Mouse (Mus musculus) spleen, postnatal 36 days (tissue): ENCODE measurements around the gene Cptp.

Experiments used
- DNase-seq, 2 experiments: peaks; one replicate each; pipeline ENCODE4 v3.0.0; 2022; ENCODE audit warnings: low spot score in 2 of 2, mixed read lengths in 1 of 2

Gene Cptp

GRCm38 (mm10) chr4:155869317-155870033 is at the start of gene Cptp, which contains the start of gene Ints11:
Gene Cptp, minus strand, starts transcription at chr4:155869440.
Gene Ints11, plus strand, starts transcription at chr4:155869546.
- DNase-seq: peak; percentile 96 to 97

DNA sequence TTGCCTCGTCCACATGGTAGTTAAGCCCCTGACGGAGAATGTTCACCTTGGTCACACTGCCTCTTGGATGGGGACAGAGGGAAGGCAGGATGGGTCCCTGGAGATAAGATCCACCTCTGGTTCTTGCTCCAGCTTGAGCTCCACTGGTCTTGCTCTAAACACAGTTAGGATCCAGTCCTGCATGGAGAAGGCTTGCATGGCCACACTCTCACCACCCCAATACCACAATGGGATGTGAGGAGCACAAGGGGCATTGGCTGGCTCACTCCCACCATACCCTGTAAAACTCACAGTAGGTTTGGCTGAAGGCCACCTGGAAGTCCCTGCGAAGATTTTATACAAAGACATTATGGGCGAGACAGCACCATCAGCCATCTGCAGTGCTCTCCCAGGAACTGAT is 39.5 kb upstream of the Cptp start:
- DNase-seq: no peak

- peak; percentile 0 for DNase-seq
Observed at GRCm38 (mm10) chr4:155908281-155908680, 39.0 kb upstream of the Cptp start.

DNA sequence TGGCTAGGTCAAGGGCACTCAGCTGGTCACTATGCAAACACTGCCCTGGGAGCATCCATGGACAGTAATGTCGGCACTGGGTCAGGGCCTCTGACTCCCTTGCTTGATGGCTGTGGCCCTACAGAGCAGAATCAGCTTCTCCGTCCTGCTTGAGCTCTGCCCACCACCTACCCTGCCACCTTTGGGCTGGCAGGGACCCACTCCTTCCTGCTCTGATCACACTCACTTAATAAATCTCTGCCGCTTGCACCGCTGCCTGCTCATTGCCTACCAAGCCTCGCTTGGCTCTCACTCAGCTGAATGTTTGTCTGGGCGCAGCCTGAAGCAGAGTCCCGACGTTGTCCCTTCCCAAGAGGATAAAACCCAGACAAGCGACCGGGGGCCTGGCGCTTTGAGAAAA is 37.8 kb upstream of the Cptp start:
- DNase-seq: no peak

GRCm38 (mm10) chr4:155906125-155906524 is 36.9 kb upstream of the Cptp start:
- DNase-seq: peak in 1 of 2 experiments; percentile 0

GRCm38 (mm10) chr4:155905634-155906033 is 36.4 kb upstream of the Cptp start:
- peak in 1 of 2 experiments; percentile 0 for DNase-seq

GRCm38 (mm10) chr4:155904318-155905102 is 35.3 kb upstream of the Cptp start:
- DNase-seq: peak; percentile 1 to 7

GRCm38 (mm10) chr4:155903246-155903645 is 34.0 kb upstream of the Cptp start:
- peak in 1 of 2 experiments; percentile 0 for DNase-seq

- DNase-seq: peak; percentile 1
Observed at GRCm38 (mm10) chr4:155901205-155901604, 32.0 kb upstream of the Cptp start.

- DNase-seq: peak in 1 of 2 experiments; percentile 1
Observed at GRCm38 (mm10) chr4:155899355-155899754, 30.1 kb upstream of the Cptp start.

- DNase-seq: peak in 1 of 2 experiments; percentile 0
Observed at GRCm38 (mm10) chr4:155898318-155898717, 29.1 kb upstream of the Cptp start.

DNA sequence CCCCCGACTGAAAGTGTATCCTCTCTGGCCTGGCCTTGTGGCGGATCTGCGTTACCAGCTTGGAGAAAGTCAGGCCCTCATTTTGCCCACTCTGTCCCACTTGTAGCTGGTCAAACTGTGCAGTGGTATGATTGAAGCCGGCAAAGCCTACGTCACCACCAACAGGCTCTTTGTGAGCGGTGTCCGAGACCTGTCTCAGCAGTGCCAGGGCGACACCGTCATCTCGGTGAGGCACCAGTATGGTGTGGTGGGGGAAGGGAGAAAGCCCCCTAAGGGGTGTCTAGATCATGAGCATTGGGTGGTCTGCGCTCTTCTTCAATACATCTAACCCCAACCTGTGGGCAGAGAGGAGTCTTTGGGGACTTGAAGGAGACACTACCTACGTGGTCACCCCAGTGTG is 27.2 kb upstream of the Cptp start:
- DNase-seq: peak in 1 of 2 experiments; percentile 0

DNA sequence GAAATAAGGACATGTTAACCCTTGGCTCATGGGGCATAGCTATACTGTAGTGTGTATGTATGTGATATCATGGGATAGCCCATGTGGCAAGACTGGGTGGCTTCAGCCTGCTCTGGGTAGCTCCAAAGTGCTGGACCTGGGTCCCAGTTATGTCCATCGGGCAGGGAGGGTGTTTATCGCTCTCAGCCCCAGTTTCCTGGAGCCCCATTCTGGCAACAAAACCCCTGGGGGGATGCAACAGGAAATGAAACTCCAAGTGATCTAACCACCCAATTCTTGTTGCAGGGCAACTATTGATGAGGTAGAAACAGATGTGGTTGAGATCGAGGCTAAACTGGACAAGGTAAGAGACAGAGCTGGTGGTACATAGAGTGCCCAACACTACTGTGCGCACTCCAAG is 26.6 kb upstream of the Cptp start:
- peak; percentile 44 to 50 for DNase-seq

DNA sequence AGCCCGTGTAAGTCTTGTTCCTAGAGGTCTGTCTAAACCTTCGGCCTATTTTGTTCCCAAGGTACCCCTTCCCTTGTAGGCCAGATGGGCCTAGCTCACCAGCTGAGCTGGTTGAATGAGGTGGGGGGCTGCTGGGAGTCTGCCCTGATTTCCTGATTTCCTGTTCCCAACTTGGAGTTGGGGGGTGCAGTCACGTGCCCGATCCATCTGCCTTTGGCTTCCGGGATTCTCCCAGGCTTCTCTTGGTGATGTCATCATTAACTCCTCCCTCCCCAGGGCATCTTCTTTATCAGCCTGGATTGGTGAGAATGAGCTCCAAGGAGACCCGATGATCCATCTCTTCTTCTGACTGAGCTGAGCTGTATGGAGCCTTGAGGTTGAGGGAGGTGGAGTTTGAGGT is 26.0 kb upstream of the Cptp start:
- DNase-seq: peak in 1 of 2 experiments; percentile 1

GRCm38 (mm10) chr4:155894311-155894881 is 25.2 kb upstream of the Cptp start:
- peak; percentile 68 to 77 for DNase-seq

- DNase-seq: no peak
Observed at GRCm38 (mm10) chr4:155893212-155893690, 24.0 kb upstream of the Cptp start.

DNA sequence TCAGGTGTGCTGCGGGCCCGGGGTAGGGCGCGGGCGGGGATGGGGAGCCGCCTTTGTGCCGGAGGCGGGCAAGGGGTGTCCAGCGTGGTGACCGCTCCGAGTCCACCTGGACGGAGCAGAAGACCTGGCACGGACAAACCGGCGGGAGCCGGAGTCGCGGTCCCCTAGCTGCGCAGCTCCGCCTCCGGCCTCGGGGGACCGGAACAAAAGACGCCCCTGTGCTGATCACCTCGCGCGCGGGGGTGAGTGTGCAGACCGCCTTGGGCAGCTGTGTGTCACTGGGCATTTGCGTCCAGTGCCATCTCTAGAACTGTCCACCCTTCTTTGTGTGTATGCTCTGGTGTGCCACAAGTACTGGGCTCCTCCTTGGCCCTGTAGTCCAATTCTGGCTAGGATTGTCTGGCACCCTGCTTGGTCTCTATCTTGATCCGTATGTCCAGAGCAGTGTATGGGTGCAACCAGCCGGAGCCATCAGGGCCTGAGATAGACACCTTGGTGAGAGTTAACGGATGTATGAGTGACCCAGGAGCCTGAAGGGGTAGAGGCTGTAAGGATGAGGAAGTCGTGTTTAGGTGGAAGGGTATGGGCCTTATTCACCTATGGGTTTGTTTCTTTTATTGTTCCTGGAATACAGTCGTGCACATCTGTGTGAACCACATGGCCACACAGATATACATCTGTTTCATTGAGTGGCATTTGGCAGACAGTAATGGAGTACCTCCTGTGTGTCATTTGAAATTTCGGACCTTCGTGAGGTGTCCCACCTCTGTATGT is 23.4 kb upstream of the Cptp start:
- peak; percentile 46 to 53 for DNase-seq

DNA sequence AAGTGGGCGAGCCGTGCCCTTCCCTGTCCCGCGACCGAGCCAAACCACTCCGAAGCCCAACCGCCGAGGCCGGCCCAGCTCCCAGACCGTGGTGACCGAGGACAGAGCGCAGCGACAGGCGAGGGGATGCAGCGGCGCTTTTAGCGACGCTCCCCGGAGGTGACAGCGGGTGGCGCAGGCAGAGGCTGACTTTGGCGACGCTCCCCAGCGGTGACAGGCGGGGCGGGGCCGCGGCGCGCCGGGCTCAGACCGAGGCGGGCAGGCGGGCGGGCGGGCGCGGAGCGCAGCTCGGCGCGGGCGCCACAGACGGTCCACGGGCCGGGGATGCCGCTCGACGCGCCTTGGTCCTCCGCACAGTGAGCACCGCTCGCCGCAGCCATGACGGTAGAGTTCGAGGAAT is 22.8 kb upstream of the Cptp start:
- DNase-seq: peak; percentile 80 to 81

- DNase-seq: peak; percentile 94 to 96
Observed at GRCm38 (mm10) chr4:155891551-155892001, 22.3 kb upstream of the Cptp start, which contains the start of the genes Pusl1 and Acap3. Gene Pusl1, minus strand, starts transcription at chr4:155891781. Gene Acap3, plus strand, starts transcription at chr4:155891822.

- no peak for DNase-seq
Observed at GRCm38 (mm10) chr4:155891011-155891471, 21.8 kb upstream of the Cptp start.

DNA sequence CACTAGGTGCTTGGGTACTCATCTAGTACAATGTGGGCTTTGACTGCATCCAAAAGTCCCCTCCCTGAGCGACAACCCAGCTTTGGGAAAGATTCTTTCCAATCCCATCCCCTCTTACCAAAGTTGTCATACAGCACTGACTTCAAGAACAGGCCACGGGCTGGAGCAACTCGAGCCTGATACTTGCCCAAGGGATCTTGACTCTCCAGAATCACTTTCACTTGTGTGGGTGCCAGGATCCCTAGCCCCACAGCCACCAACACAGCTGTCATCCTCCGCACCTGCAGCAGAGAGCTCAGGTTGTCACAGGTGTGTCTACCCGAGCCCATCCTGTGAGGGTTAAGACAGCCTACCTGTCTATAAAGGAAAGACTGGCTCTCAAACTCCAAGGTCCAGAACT is 20.1 kb upstream of the Cptp start:
- DNase-seq: no peak
